Comparison of ENCODE assay signal across 33 mouse cellular contexts in the genomic region with DNA sequence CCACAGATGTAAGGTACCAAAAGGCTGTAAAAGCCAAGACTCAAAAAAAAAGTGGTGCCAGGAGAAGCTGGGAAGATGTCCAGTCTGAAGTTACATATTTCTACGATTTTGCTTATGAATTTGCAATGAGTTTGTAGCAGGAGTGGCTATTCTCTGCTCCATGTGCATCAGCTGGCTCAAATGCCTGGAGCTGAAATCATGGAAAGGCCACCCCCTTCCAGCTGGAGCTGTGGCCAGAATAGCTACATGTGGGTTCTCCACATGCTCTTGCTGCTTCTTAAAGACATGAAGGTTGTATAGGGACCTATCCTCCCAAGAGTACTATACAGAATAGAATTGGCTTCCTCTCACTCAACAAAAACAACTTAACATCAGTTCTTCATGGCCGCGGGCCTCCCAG.
A peak's percentile ranks its signal among the peaks of the same experiment; 100 is the strongest.
DNase-seq lines count a peak whose midpoint lies in the region; ATAC-seq and TF ChIP-seq lines count a peak whose summit lies in the region.
"Had no signal": no experiment of that assay in that cellular context is flagged by ENCODE, and none has a peak within 500 bp of the region (broad histone marks: within the 10 kb centered on the region; RNA-seq: fewer than 3 reads in every experiment).

No protein-coding gene starts in this region.

- ATAC-seq in erythroid progenitor cell, adult 5-6 weeks (replicated peaks; ENCODE audit: low FRiP score, poor library complexity, severe bottlenecking) = no peak
- ATAC-seq: CD4-positive, CD25-positive, alpha-beta regulatory T cell, adult 4 months; forebrain, embryonic 13.5 days; intestine, postnatal 0 days; liver, embryonic 12.5 days; liver, postnatal 0 days had no signal

- H3K4me3 ChIP-seq in left cerebral cortex, adult 2 months = no peak overlapping the region
- H3K4me3 ChIP-seq: embryonic facial prominence, embryonic 10.5 days; embryonic facial prominence, embryonic 15.5 days; forebrain, embryonic 13.5 days; heart, adult 2 months; heart, embryonic 12.5 days; hindbrain, embryonic 13.5 days; liver, embryonic 12.5 days; megakaryocyte, embryonic 14.5 days; midbrain, embryonic 12.5 days; myocyte; neural tube, embryonic 13.5 days had no signal

- no peak for TF ChIP-seq CTCF in left cerebral cortex, adult 2 months (IDR thresholded peaks at IDR 0.05)

- intact Hi-C loops in left cerebral cortex, adult 2 months (cut with DNase I) = no loop called here

- H3K27ac ChIP-seq in left cerebral cortex, adult 2 months = peak overlapping the region; percentile 24; the same call in 1 of the 2 replicates
- H3K27ac ChIP-seq: embryonic facial prominence, embryonic 10.5 days; embryonic facial prominence, embryonic 15.5 days; forebrain, embryonic 13.5 days; heart, adult 2 months; hindbrain, embryonic 13.5 days; liver, embryonic 12.5 days; midbrain, embryonic 12.5 days; neural tube, embryonic 13.5 days had no signal

- DNase-seq in left cerebral cortex, adult 2 months (ENCODE audit: extremely low spot score in 1 of 2, low spot score in 2 of 2) = peak in 1 of 2 experiments; percentile 45
- DNase-seq in left cerebral cortex, adult 11 months (ENCODE audit: low spot score) = no peak
- peak; percentile 21 to 38 for DNase-seq in frontal cortex, postnatal 14 days (ENCODE audit: low spot score in 2 of 2)
- DNase-seq in right cerebral cortex, adult 2 months (ENCODE audit: low spot score in 2 of 2) = peak; percentile 31 to 54
- peak; percentile 85 for DNase-seq in telencephalon, adult 2 months (ENCODE audit: low read depth, low spot score)
- no peak for DNase-seq in embryo, embryonic 9.5 days (ENCODE audit: extremely low spot score)
- DNase-seq: adrenal gland, adult 2 months; adrenal gland, postnatal 36 days; cerebellum, adult 2 months; cerebellum, postnatal 14 days; gastrocnemius, postnatal 25 days; heart, adult 2 months; heart, postnatal 4 days; kidney, adult 9 months; kidney, postnatal 10 days; liver, postnatal 0 days; lung, postnatal 36 days; spleen, adult 18-20 months; thymus, adult 2 months; thymus, postnatal 36 days had no signal

Comparison
In these comparisons a context has a peak if more than half of its experiments do, and no peak if none do; other contexts are left out.
1. DNase-seq: peak in frontal cortex, postnatal 14 days (2 of 2), right cerebral cortex, adult 2 months (2 of 2) and telencephalon, adult 2 months (single experiment); none in left cerebral cortex, adult 11 months (single experiment) and embryo, embryonic 9.5 days (single experiment).